Mouse (Mus musculus) MEL-GATA-1-ER (cell line): Measurements from ENCODE around the gene Sval2.

Source experiments
- DNase-seq: peaks from one replicate; pipeline ENCODE4 v3.0.0-alpha.2; 2012; ENCODE audit warnings: low read depth; ENCODE audit errors: extremely low read depth

Sval2 gene

GRCm38 (mm10) chr6:41852689-41853088, at the start of gene Sval2:
Gene Sval2, plus strand, starts transcription at chr6:41852989.
- DNase-seq, result no peak

- no peak for DNase-seq
These were observed 28.7 kb upstream of the Sval2 start for GRCm38 (mm10) chr6:41824086-41824485.

- DNase-seq, result no peak
These were observed 23.3 kb upstream of the Sval2 start for GRCm38 (mm10) chr6:41829516-41829915.

- DNase-seq, result no peak
These were observed 5.6 kb upstream of the Sval2 start, which contains the start of gene Pip for GRCm38 (mm10) chr6:41847235-41847634. Gene Pip, plus strand, starts transcription at chr6:41847535.

GRCm38 (mm10) chr6:41864038-41864437, 11.2 kb downstream of the Sval2 start:
- DNase-seq, result no peak

- no peak for DNase-seq
These were observed 58.8 kb downstream of the Sval2 start for GRCm38 (mm10) chr6:41911625-41912024.
